Mouse (Mus musculus) lung, embryonic 16.5 days (tissue): ENCODE measurements around the gene Gjc1. TPM values are rescaled to one million over a fixed set of nuclear protein-coding genes. Genes with fewer than 3 reads are reported as not detected.

ENCODE experiments used
- ATAC-seq: fragments of 200-750 bp; cut with Nextera tagmentation; 2 replicates; pipeline ENCODE4 v1.8.0; 2017; ENCODE audit warnings: low read depth, mild to moderate bottlenecking, moderate library complexity
- H3K27ac ChIP-seq: fragments of 300-500 bp; sonication (generic); 2 replicates; pipeline ENCODE4 v1.5.1; 2014; ENCODE audit warnings: mild to moderate bottlenecking, control low read depth, low read length
- H3K27me3 ChIP-seq: fragments of 300-500 bp; sonication (generic); 2 replicates; pipeline ENCODE4 v1.6.1; 2014; ENCODE audit warnings: low read depth, low read length, mixed read lengths; ENCODE audit not compliant: control insufficient read depth, insufficient read depth
- H3K36me3 ChIP-seq: fragments of 300-500 bp; sonication (generic); 2 replicates; pipeline ENCODE4 v1.6.1; 2014; ENCODE audit warnings: low read length; ENCODE audit not compliant: control insufficient read depth, insufficient read depth
- H3K4me1 ChIP-seq: fragments of 300-500 bp; sonication (generic); replicated peaks from 2 replicates; pipeline ENCODE4 v1.6.1; 2014; ENCODE audit warnings: low read length, mixed read lengths; ENCODE audit not compliant: control insufficient read depth, insufficient read depth
- H3K4me2 ChIP-seq: fragments of 300-500 bp; sonication (generic); 2 replicates; pipeline ENCODE4 v1.6.1; 2014; ENCODE audit warnings: low read depth, low read length, control low read depth
- H3K4me3 ChIP-seq: fragments of 300-500 bp; sonication (generic); 2 replicates; pipeline ENCODE4 v1.5.1; 2014; ENCODE audit warnings: mild to moderate bottlenecking, low read length, control low read depth
- H3K9ac ChIP-seq: fragments of 300-500 bp; sonication (generic); 2 replicates; pipeline ENCODE4 v1.6.1; 2014; ENCODE audit warnings: low read length, control low read depth
- H3K9me3 ChIP-seq: fragments of 300-500 bp; sonication (generic); 2 replicates; pipeline ENCODE4 v1.6.1; 2016; ENCODE audit warnings: low read length; ENCODE audit not compliant: control insufficient read depth
- WGBS: fragments of 180-500 bp; shearing (Covaris S2); extraction: QIAGEN DNeasy Blood & Tissue Kit; methylation state at CpG from one replicate; pipeline ENCODE4 v1.1.7; 2014; 5-methylcytosine and 5-hydroxymethylcytosine counted together
- polyA plus RNA-seq: library from polyadenylated mRNA; unstranded; fragments of >200 nt; fragmentation: Nextera tagmentation; extraction: Ambion mirVana; gene quantifications from 2 replicates; pipeline ENCODE4 v1.2.1, GENCODE M21; 2015

The Gjc1 gene
- polyA plus RNA-seq: 60.8 and 65.7 TPM in 2 replicates

DNA sequence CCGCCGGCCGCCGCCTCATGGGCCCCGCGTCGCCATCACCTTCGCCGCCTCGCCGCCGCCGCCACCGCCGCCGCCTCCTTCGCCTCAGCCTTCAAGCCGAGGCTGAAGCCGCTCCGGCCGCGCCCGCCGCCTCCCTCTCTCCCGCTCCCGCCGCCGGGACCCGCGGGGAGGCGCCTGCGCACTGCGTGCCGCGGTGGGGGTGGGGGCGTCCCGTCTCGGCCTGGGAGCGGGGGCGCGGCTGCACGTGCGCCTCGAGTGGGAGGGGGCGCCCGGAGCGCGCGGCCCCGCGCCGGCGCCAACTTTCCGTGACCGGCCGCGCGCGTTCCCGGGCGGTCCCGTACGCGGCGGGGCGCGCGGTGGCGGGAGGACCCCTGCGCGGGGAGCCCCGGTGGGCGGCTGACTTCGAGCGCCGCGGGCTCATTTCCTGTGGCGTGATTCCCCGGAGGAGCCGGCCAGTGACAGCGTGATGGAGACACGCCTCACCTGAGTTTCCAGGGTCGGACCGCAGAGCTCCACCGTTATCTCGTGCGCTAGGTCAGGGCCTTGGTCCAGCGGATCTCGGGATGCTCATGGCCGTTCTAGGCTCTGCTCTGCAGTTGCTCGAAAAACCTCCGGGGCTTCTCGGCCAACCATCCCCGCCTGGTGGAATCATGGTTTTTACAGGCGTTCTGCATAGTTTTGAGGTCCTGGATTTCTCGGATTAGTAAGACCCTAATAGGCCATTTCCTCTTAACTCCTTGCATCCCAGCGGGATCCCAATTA, at the start of gene Gjc1:
Gjc1 (minus strand) TSS at position 680 of the 762 bp plus-strand sequence.
- Histone ChIP-seq H3K4me1 (peaks cover 26% of the 10 kb centered on the region), H3K27ac (peak within 1 kb of the TSS; percentile 98), H3K9me3 (no peaks in the 10 kb centered on the region), H3K4me2 (peak within 1 kb of the TSS; percentile 95), H3K36me3 (no peaks in the 10 kb centered on the region), H3K27me3 (no peaks in the 10 kb centered on the region; the same call in 1 of the 2 replicates), H3K4me3 (peak within 1 kb of the TSS; percentile 87), H3K9ac (peak within 1 kb of the TSS; percentile 98)
- 0% methylated on average over 51 of the region's 97 CpGs for WGBS
- ATAC-seq: peak; percentile 92

DNA sequence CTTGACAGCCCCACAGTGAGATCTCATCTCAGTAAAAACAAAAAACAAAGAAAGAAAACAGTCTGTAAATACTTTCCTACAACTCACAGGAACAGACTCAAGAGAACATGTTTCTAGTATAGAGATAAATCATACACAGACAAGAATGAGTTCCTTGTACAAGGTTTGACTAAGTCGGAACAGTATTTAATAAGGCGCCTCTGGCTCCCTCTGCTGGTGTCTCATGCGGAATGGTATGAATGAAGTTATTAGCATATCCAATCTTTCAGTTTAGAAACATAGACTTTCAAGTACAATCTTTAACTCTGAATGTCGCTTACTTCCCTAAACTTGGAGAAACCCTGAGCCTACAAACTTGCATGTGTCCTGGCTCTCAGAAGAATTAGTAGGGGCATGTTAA, 44.8 kb upstream of the Gjc1 start:
- H3K27me3 ChIP-seq: no peaks in the 10 kb centered on the region
- H3K36me3 ChIP-seq: peaks cover 38% of the 10 kb centered on the region
- H3K4me3 ChIP-seq: no peak overlapping the region
- no peaks in the 10 kb centered on the region for H3K4me1 ChIP-seq
- H3K4me2 ChIP-seq: no peak overlapping the region
- H3K9ac ChIP-seq: no peak overlapping the region
- no peak for ATAC-seq
- no peaks in the 10 kb centered on the region for H3K9me3 ChIP-seq
- WGBS: 25% methylated on average over 4 of the region's 4 CpGs
- H3K27ac ChIP-seq: no peak overlapping the region

DNA sequence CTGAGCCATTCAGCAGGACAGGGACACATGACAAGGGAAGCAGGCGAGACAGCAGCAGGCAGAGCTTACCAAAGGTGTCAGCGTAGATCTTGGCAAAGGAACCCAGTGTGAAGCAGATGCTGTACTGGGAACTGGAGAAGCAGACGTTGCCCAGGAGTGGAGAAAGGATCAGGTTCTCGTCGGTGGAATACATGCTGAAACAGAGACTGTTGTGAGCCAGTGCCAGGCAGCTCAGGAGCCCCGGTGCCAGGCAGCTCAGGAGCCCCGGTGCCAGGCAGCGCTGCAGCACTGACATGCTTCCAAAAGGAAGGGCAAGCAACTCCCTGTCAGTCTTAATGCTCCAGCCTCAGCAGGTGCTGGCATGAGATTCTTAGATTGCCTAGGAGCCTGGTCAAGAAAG, 40.4 kb upstream of the Gjc1 start:
- ATAC-seq: no peak
- 90% methylated on average over 8 of the region's 8 CpGs for WGBS
- Histone ChIP-seq H3K4me2 (no peak overlapping the region), H3K4me1 (no peaks in the 10 kb centered on the region), H3K27ac (no peak overlapping the region), H3K36me3 (peaks cover 38% of the 10 kb centered on the region), H3K27me3 (no peaks in the 10 kb centered on the region), H3K9me3 (no peaks in the 10 kb centered on the region), H3K9ac (no peak overlapping the region), H3K4me3 (no peak overlapping the region)

DNA sequence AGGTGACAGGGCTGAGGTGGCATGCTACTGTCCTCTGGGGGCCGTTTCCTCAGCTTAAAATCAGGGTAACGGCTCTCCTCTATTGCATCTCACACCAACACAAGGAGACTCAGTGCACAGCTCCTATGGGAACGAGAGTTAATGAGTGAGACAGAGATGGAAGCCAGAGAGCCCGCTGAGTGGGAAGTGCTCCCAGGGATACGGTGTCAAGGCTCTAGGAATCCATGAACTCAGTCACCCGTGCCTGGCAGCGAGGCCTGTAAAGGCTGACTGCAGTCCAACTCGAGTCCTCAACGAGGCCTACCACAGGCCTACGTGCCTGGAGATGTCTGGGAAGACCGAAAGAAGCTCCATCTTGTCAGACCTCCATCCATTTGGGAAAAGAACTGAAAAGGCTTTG, 39.5 kb upstream of the Gjc1 start:
- Histone ChIP-seq H3K4me2 (no peak overlapping the region), H3K27me3 (no peaks in the 10 kb centered on the region), H3K9me3 (no peaks in the 10 kb centered on the region), H3K27ac (no peak overlapping the region), H3K9ac (no peak overlapping the region), H3K4me3 (no peak overlapping the region), H3K36me3 (peaks cover 45% of the 10 kb centered on the region), H3K4me1 (no peaks in the 10 kb centered on the region)
- 92% methylated on average over 11 of the region's 11 CpGs for WGBS
- ATAC-seq: no peak

DNA sequence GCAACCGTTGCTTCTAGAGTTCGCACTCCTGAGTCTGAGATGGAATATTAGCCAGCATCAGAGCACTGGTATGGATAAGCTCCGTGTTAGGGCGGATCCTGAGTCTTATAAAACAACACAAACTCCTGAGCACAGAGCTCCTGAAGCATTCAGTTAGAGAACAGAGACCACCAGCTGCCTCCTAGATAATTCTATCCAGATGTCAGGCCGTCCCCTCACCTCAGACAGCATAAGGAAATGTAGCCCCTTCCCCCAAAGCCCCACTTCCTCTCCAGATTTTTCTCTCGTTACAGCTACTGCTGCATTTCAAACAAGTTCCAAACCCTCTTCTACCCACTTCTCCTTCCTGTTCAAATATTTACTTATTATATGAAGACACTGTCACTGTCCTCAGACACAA, 36.4 kb upstream of the Gjc1 start:
- no peak overlapping the region for H3K27ac ChIP-seq
- ATAC-seq: no peak
- no peaks in the 10 kb centered on the region for H3K9me3 ChIP-seq
- H3K4me3 ChIP-seq: no peak overlapping the region
- H3K9ac ChIP-seq: no peak overlapping the region
- 70% methylated on average over 6 of the region's 6 CpGs for WGBS
- H3K4me1 ChIP-seq: no peaks in the 10 kb centered on the region
- H3K27me3 ChIP-seq: no peaks in the 10 kb centered on the region
- peaks cover 41% of the 10 kb centered on the region for H3K36me3 ChIP-seq
- no peak overlapping the region for H3K4me2 ChIP-seq

DNA sequence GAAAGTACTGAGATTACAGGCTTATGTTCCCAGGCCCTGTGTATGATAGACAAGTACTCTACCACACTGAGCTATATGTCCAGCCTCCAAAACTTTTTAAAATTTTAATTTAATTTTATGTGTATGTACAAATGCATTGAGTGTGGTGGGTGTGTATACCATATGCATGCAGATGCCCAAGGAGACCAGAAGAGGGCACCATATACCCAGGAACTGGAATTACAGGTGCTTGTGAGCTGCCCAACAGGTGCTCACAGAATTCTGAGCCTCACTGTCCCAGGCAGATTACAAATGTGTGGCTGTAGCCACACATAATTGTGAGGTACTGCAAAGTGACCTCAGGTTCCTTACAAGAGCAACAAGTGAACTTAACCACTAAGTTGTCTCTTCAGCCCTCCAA, 34.3 kb upstream of the Gjc1 start:
- Histone ChIP-seq H3K36me3 (peaks cover 41% of the 10 kb centered on the region), H3K27ac (no peak overlapping the region), H3K27me3 (no peaks in the 10 kb centered on the region), H3K4me2 (no peak overlapping the region), H3K9me3 (no peaks in the 10 kb centered on the region), H3K4me1 (no peaks in the 10 kb centered on the region), H3K9ac (no peak overlapping the region), H3K4me3 (no peak overlapping the region)
- no peak for ATAC-seq

DNA sequence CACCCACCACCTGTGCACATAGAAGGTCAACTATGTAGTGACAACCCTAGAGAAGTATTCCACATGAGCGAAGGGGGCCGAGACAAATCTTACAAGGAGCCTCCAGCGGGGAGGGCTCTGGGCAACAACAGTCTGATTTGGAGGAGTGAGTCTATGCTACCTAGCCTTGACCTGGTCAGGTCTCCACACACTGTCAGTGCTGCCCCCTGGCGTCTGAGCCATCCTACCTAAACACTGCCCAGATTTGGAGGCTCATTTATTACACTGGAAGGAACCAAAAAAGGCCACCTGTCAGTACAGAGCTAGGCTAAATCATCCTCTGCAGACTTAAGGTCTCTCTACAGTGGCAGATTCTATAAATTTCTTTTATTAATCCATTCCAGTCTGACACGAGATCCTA, 32.4 kb upstream of the Gjc1 start:
- ATAC-seq: peak; percentile 70; the same call in 1 of the 2 replicates
- Histone ChIP-seq H3K36me3 (peaks cover 45% of the 10 kb centered on the region), H3K4me2 (no peak overlapping the region), H3K27ac (no peak overlapping the region), H3K27me3 (no peaks in the 10 kb centered on the region), H3K9me3 (no peaks in the 10 kb centered on the region), H3K4me1 (no peaks in the 10 kb centered on the region), H3K4me3 (no peak overlapping the region), H3K9ac (no peak overlapping the region)
- WGBS: 57% methylated on average over 5 of the region's 5 CpGs

DNA sequence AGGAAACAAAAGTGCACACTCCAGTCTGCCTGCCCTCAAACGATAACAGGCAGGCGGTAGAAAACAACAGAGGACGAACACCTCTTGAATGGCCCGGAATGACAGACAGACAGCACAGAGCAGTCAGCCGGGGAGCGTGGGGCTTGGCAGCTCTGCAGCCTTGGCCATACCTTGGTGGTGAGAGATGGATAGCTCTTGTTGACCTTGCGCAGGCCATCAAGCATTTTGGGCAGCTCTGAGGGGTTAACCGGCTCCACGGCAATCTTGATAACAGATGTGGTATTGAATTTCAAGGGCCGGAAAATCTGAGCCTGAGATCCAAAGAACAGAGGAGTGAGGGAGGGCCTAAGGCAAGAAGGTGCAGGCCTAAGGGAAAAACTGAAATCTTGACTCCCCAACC, 26.4 kb upstream of the Gjc1 start:
- H3K9me3 ChIP-seq: no peaks in the 10 kb centered on the region

DNA sequence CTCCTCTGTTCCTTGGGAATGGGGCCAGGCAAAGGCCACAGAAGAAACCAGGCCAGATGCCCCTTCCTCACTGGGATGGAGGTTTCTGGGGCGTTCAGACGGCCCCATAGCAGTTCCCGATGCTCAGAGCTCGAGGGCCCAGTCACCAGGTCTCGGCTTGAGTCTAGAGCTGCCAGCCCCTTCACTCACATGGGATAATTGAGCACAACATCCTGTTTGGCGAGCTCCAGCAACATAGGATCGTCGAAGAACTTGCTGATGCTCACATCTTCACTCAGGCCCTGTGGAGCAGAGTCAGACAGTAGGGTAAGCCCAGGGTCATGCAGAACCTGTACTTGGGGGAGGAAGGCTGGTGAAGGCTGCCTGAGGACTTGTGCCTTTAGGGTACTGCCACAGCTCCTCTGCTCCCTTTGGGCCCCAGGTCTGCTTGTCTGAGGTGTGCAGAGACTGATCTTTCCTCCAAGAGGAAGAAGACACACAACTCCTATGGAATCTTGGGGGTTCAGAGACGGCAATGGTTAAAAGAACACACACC, 19.2 kb upstream of the Gjc1 start:
- Histone ChIP-seq H3K4me2 (peak overlapping the region; percentile 8; the same call in 1 of the 2 replicates), H3K27ac (peak overlapping the region; percentile 31; the same call in 1 of the 2 replicates), H3K36me3 (peaks cover 40% of the 10 kb centered on the region)

More for the DNA sequence above, 26.4 kb upstream of the Gjc1 start:
- no peak overlapping the region for H3K9ac ChIP-seq
- H3K4me2 ChIP-seq: no peak overlapping the region
- H3K27ac ChIP-seq: no peak overlapping the region
- peaks cover 72% of the 10 kb centered on the region for H3K36me3 ChIP-seq
- H3K4me1 ChIP-seq: no peaks in the 10 kb centered on the region
- no peak for ATAC-seq
- no peaks in the 10 kb centered on the region for H3K27me3 ChIP-seq
- no peak overlapping the region for H3K4me3 ChIP-seq
- WGBS: 48% methylated on average over 10 of the region's 10 CpGs

More for the DNA sequence above, 19.2 kb upstream of the Gjc1 start:
- no peaks in the 10 kb centered on the region for H3K27me3 ChIP-seq
- ATAC-seq: no peak
- H3K4me3 ChIP-seq: no peak overlapping the region
- H3K4me1 ChIP-seq: no peaks in the 10 kb centered on the region
- no peak overlapping the region for H3K9ac ChIP-seq
- WGBS: 78% methylated on average over 9 of the region's 9 CpGs
- H3K9me3 ChIP-seq: no peaks in the 10 kb centered on the region
